Mouse (Mus musculus) MEL (cell line): ENCODE data around the gene Krtap5-5. TPM values are rescaled to one million over a fixed set of nuclear protein-coding genes. Genes with fewer than 3 reads are reported as not detected.

ENCODE experiments used
- DNase-seq: peaks from one replicate; pipeline ENCODE4 v3.0.0; 2011; ENCODE audit warnings: low read depth, low spot score
- H3K27ac ChIP-seq: 2 replicates; pipeline ENCODE4 v1.5.1; 2012; ENCODE audit warnings: low read depth, mild to moderate bottlenecking, control low read depth, low read length, moderate library complexity; ENCODE audit not compliant: control insufficient read depth
- H3K27me3 ChIP-seq, 2 experiments: fragments of 150-350 bp in 1 of 2; sonication (generic) in 1 of 2; 2 replicates each; pipeline ENCODE4 v1.6.1; 2012; ENCODE audit warnings: low read length in 2 of 2, mild to moderate bottlenecking in 2 of 2, improper control_type of control experiment in 1 of 2, moderate library complexity in 1 of 2; ENCODE audit not compliant: insufficient read depth in 2 of 2, control insufficient read depth in 1 of 2
- H3K36me3 ChIP-seq, 2 experiments: 2 replicates each; pipeline ENCODE4 v1.6.1; 2012 to 2014; ENCODE audit warnings: low read length in 2 of 2, improper control_type of control experiment in 1 of 2, inconsistent platforms in 1 of 2, mild to moderate bottlenecking in 1 of 2; ENCODE audit not compliant: insufficient read depth in 2 of 2, control insufficient read depth in 1 of 2
- H3K4me1 ChIP-seq, 2 experiments: fragments of 150-350 bp in 1 of 2; sonication (generic) in 1 of 2; 2 replicates each; pipeline ENCODE4 v1.6.1; 2012; ENCODE audit warnings: low read length in 2 of 2, improper control_type of control experiment in 1 of 2, mild to moderate bottlenecking in 1 of 2; ENCODE audit not compliant: insufficient read depth in 2 of 2, control insufficient read depth in 1 of 2
- H3K4me3 ChIP-seq, 2 experiments: fragments of 150-350 bp in 1 of 2; sonication (generic) in 1 of 2; 2 replicates each; pipeline ENCODE4 v1.5.1; 2012; ENCODE audit warnings: low read depth in 2 of 2, low read length in 2 of 2, mild to moderate bottlenecking in 2 of 2, moderate library complexity in 2 of 2, control low read depth in 1 of 2, improper control_type of control experiment in 1 of 2; ENCODE audit not compliant: control insufficient read depth in 1 of 2, insufficient read depth in 1 of 2
- H3K79me2 ChIP-seq: 2 replicates; pipeline ENCODE4 v1.6.1; 2012; ENCODE audit warnings: mild to moderate bottlenecking, low read length, moderate library complexity; ENCODE audit not compliant: control insufficient read depth, poor library complexity, insufficient read depth
- H3K9ac ChIP-seq: 2 replicates; pipeline ENCODE4 v1.6.1; 2012; ENCODE audit warnings: low read depth, mild to moderate bottlenecking, control low read depth, low read length, moderate library complexity; ENCODE audit not compliant: control insufficient read depth, poor library complexity, severe bottlenecking
- H3K9me3 ChIP-seq: fragments of 150-350 bp; sonication (generic); replicated peaks from 2 replicates; pipeline ENCODE4 v1.6.1; 2012; ENCODE audit warnings: mild to moderate bottlenecking, low read length, improper control_type of control experiment, moderate library complexity; ENCODE audit not compliant: insufficient read depth
- CTCF ChIP-seq, 3 experiments: IDR thresholded peaks in 2 of 3; conservative IDR thresholded peaks in 1 of 3; 2 replicates each; pipeline ENCODE4 v1.5.1; 2011 to 2012; ENCODE audit warnings: low read length in 3 of 3, low read depth in 2 of 3, mild to moderate bottlenecking in 2 of 3, improper control_type of control experiment in 1 of 3, inconsistent platforms in 1 of 3, mixed read lengths in 1 of 3, moderate library complexity in 1 of 3; ENCODE audit not compliant: control insufficient read depth in 1 of 3, insufficient read depth in 1 of 3, poor library complexity in 1 of 3, severe bottlenecking in 1 of 3
- HCFC1 ChIP-seq: IDR thresholded peaks from 2 replicates; pipeline ENCODE4 v1.6.1; 2012; ENCODE audit warnings: low read depth, mild to moderate bottlenecking, inconsistent platforms, low read length, improper control_type of control experiment, moderate library complexity
- MAFK ChIP-seq: IDR thresholded peaks from 2 replicates; pipeline ENCODE4 v1.6.1; 2011; ENCODE audit warnings: low read depth, mild to moderate bottlenecking, low read length, improper control_type of control experiment, borderline replicate concordance
- MXI1 ChIP-seq: IDR thresholded peaks from 2 replicates; pipeline ENCODE4 v1.6.1; 2011; ENCODE audit warnings: mild to moderate bottlenecking, low read depth, low read length, improper control_type of control experiment
- MYB ChIP-seq: IDR thresholded peaks from 2 replicates; pipeline ENCODE4 v1.6.1; 2011; ENCODE audit warnings: mild to moderate bottlenecking, low read depth, low read length, improper control_type of control experiment
- POLR2A ChIP-seq, 2 experiments: IDR thresholded peaks; 2 replicates each; pipeline ENCODE4 v1.6.1; 2011 to 2012; ENCODE audit warnings: low read length in 2 of 2, mild to moderate bottlenecking in 2 of 2, control low read depth in 1 of 2, improper control_type of control experiment in 1 of 2, low read depth in 1 of 2, moderate library complexity in 1 of 2; ENCODE audit not compliant: control insufficient read depth in 1 of 2, insufficient read depth in 1 of 2, poor library complexity in 1 of 2
- POLR2AphosphoS5 ChIP-seq: IDR thresholded peaks from 2 replicates; pipeline ENCODE4 v1.6.1; 2012; ENCODE audit warnings: low read depth, borderline replicate concordance, mild to moderate bottlenecking, inconsistent platforms, low read length, moderate library complexity, mixed read lengths
- RAD21 ChIP-seq: IDR thresholded peaks from 2 replicates; pipeline ENCODE4 v1.6.1; 2011; ENCODE audit warnings: mild to moderate bottlenecking, low read depth, low read length, improper control_type of control experiment
- RCOR1 ChIP-seq: IDR thresholded peaks from 2 replicates; pipeline ENCODE4 v1.6.1; 2012; ENCODE audit warnings: low read depth, mild to moderate bottlenecking, inconsistent platforms, low read length, improper control_type of control experiment
- TBP ChIP-seq: IDR thresholded peaks from 2 replicates; pipeline ENCODE4 v1.8.0; 2011; ENCODE audit warnings: low read depth, low read length, improper control_type of control experiment
- TCF12 ChIP-seq: IDR thresholded peaks from 2 replicates; pipeline ENCODE4 v1.6.1; 2014; ENCODE audit warnings: low read depth, mild to moderate bottlenecking, inconsistent platforms, low read length, improper control_type of control experiment, moderate library complexity
- UBTF ChIP-seq: IDR thresholded peaks from 2 replicates; pipeline ENCODE4 v1.6.1; 2012; ENCODE audit warnings: low read depth, mild to moderate bottlenecking, inconsistent platforms, low read length, improper control_type of control experiment, moderate library complexity, borderline replicate concordance; ENCODE audit not compliant: insufficient read depth
- ZC3H11A ChIP-seq: IDR thresholded peaks from 2 replicates; pipeline ENCODE4 v1.6.1; 2012; ENCODE audit warnings: low read depth, mild to moderate bottlenecking, inconsistent platforms, low read length, improper control_type of control experiment
- ZKSCAN1 ChIP-seq: IDR thresholded peaks from 2 replicates; pipeline ENCODE4 v1.6.1; 2012; ENCODE audit warnings: low read depth, mild to moderate bottlenecking, inconsistent platforms, low read length, improper control_type of control experiment, moderate library complexity
- polyA plus RNA-seq, 2 experiments: library from polyadenylated mRNA; stranded (reverse) in 1 of 2; unstranded in 1 of 2; fragments of >175 nt in 1 of 2; fragments of >200 nt in 1 of 2; gene quantifications; 2 replicates each; pipeline versions ENCODE4 v1.2.1 to v1.2.4; 2012; ENCODE audit warnings: low replicate concordance in 2 of 2, low read depth in 1 of 2; ENCODE audit not compliant: insufficient read length in 2 of 2, insufficient read depth in 1 of 2, missing spikeins in 1 of 2
- total RNA-seq: library from RNA; depleted of rRNA; stranded (reverse); fragments of 300-350 nt; gene quantifications from 2 replicates; pipeline ENCODE4 v1.2.3, GENCODE M21; 2012; rRNA removed

The Krtap5-5 gene
- total and polyA plus RNA-seq, 3 experiments: not detected

GRCm38 (mm10) chr7:142190289-142190688, 39.5 kb downstream of the Krtap5-5 start, which contains the start of gene Gm10153:
Gene Gm10153, minus strand, starts transcription at chr7:142190389.
- H3K4me1 ChIP-seq: no peaks in the 10 kb centered on the region
- TF ChIP-seq TCF12 (no peak), ZKSCAN1 (no peak), POLR2A (IDR thresholded peaks at IDR 0.05; ENCODE audit: control insufficient read depth in 1 of 2, insufficient read depth in 1 of 2, low read depth in 1 of 2, low read length in 2 of 2, poor library complexity in 1 of 2) (no peak), MXI1 (no peak)
- TF ChIP-seq, all 39 proteins: peak for 0
- Histone ChIP-seq H3K27me3 (peaks cover 3 to 7% of the 10 kb centered on the region in 2 experiments), H3K4me3 (no peak within 1 kb of the TSS), H3K9ac (no peak within 1 kb of the TSS), H3K36me3 (no peaks in the 10 kb centered on the region), H3K79me2 (no peaks in the 10 kb centered on the region), H3K27ac (no peak within 1 kb of the TSS), H3K9me3 (no peaks in the 10 kb centered on the region)
- no peak for DNase-seq

- H3K27ac ChIP-seq: no peak overlapping the region
- H3K79me2 ChIP-seq: no peaks in the 10 kb centered on the region
- TF ChIP-seq ZC3H11A (no peak), POLR2AphosphoS5 (no peak), MYB (no peak), CTCF (IDR thresholded peaks at IDR 0.05 in 2 of 3, conservative IDR thresholded peaks at IDR 0.05 in 1 of 3; ENCODE audit: control insufficient read depth in 1 of 3, insufficient read depth in 1 of 3, low read depth in 2 of 3, low read length in 3 of 3, poor library complexity in 1 of 3, severe bottlenecking in 1 of 3) (no peak), MAFK (no peak)
- TF ChIP-seq, all 39 proteins: peak for 0
- no peak overlapping the region for H3K4me3 ChIP-seq
- no peaks in the 10 kb centered on the region for H3K9me3 ChIP-seq
- no peak for DNase-seq
- no peaks in the 10 kb centered on the region for H3K36me3 ChIP-seq
- peaks cover 0 to 7% of the 10 kb centered on the region in 2 experiments; a peak in 2 of 4 replicates for H3K27me3 ChIP-seq
- H3K4me1 ChIP-seq: no peaks in the 10 kb centered on the region
- H3K9ac ChIP-seq: no peak overlapping the region
Measured at GRCm38 (mm10) chr7:142188156-142188555, 41.6 kb downstream of the Krtap5-5 start.

GRCm38 (mm10) chr7:142181021-142181420, 48.8 kb downstream of the Krtap5-5 start:
- Histone ChIP-seq H3K27ac (no peak overlapping the region), H3K4me3 (no peak overlapping the region), H3K36me3 (no peaks in the 10 kb centered on the region), H3K4me1 (no peaks in the 10 kb centered on the region), H3K9me3 (no peaks in the 10 kb centered on the region), H3K9ac (no peak overlapping the region), H3K79me2 (no peaks in the 10 kb centered on the region), H3K27me3 (peaks cover 0 to 2% of the 10 kb centered on the region in 2 experiments; a peak in 1 of 4 replicates)
- no peak for TF ChIP-seq ZKSCAN1
- TF ChIP-seq TBP: no peak
- no peak for TF ChIP-seq MYB
- TF ChIP-seq HCFC1: no peak
- no peak for TF ChIP-seq ZC3H11A
- no peak for TF ChIP-seq UBTF
- TF ChIP-seq RAD21: no peak
- TF ChIP-seq RCOR1: no peak
- no peak for TF ChIP-seq MAFK
- no peak for DNase-seq

Other genes with a start within 250 kb of the Krtap5-5 start
- gene Mob2, start 168.9 kb downstream of the Krtap5-5 start, total RNA-seq: 33.6 and 33.9 TPM in 2 replicates
- 10 to 100 TPM in 1 of 2 experiments, not detected in 1; 45.2 TPM for gene Mob2, start 168.9 kb downstream of the Krtap5-5 start, polyA plus RNA-seq
- gene Dusp8, start 134.1 kb downstream of the Krtap5-5 start, total RNA-seq: 0.20 and 0.23 TPM in 2 replicates
- gene Dusp8, start 134.1 kb downstream of the Krtap5-5 start, polyA plus RNA-seq: under 1 TPM in 1 of 2 experiments, not detected in 1; 0.31 TPM
- not detected in 2 replicates for gene Gm45618, start 109.2 kb downstream of the Krtap5-5 start, total RNA-seq
- not detected for gene Gm45618, start 109.2 kb downstream of the Krtap5-5 start, polyA plus RNA-seq
- gene Gm39115, start 93.9 kb downstream of the Krtap5-5 start, total RNA-seq: not detected in 2 replicates
- gene Gm39115, start 93.9 kb downstream of the Krtap5-5 start, polyA plus RNA-seq: not detected
- not detected in 2 replicates for gene Gm45337, start 85.4 kb downstream of the Krtap5-5 start, total RNA-seq
- gene Gm45337, start 85.4 kb downstream of the Krtap5-5 start, polyA plus RNA-seq: not detected
- not detected in 2 replicates for gene Gm29735, start 72.9 kb downstream of the Krtap5-5 start, total RNA-seq
- not detected for gene Gm29735, start 72.9 kb downstream of the Krtap5-5 start, polyA plus RNA-seq
- gene Gm4553, start 64.2 kb downstream of the Krtap5-5 start, total RNA-seq: not detected in 2 replicates
- not detected for gene Gm4553, start 64.2 kb downstream of the Krtap5-5 start, polyA plus RNA-seq
- gene Krtap5-2, start 54.0 kb downstream of the Krtap5-5 start, total RNA-seq: not detected in 2 replicates
- gene Krtap5-2, start 54.0 kb downstream of the Krtap5-5 start, polyA plus RNA-seq: not detected
- gene Gm10153, start 39.6 kb downstream of the Krtap5-5 start, total RNA-seq: not detected in 2 replicates
- gene Gm10153, start 39.6 kb downstream of the Krtap5-5 start, polyA plus RNA-seq: not detected
- gene Krtap5-3, start 28.6 kb downstream of the Krtap5-5 start, total RNA-seq: not detected in 2 replicates
- gene Krtap5-3, start 28.6 kb downstream of the Krtap5-5 start, polyA plus RNA-seq: not detected
- gene Gm7579, start 18.1 kb downstream of the Krtap5-5 start, total RNA-seq: not detected in 2 replicates
- not detected for gene Gm7579, start 18.1 kb downstream of the Krtap5-5 start, polyA plus RNA-seq
- not detected in 2 replicates for gene Gm40460, start 11.1 kb upstream of the Krtap5-5 start, total RNA-seq
- gene Gm40460, start 11.1 kb upstream of the Krtap5-5 start, polyA plus RNA-seq: not detected
- gene Gm2431, start 28.4 kb upstream of the Krtap5-5 start, total RNA-seq: not detected in 2 replicates
- gene Gm2431, start 28.4 kb upstream of the Krtap5-5 start, polyA plus RNA-seq: not detected
- not detected in 2 replicates for gene Gm4559, start 44.4 kb upstream of the Krtap5-5 start, total RNA-seq
- gene Gm4559, start 44.4 kb upstream of the Krtap5-5 start, polyA plus RNA-seq: not detected
- gene Krtap5-1, start 67.1 kb upstream of the Krtap5-5 start, total RNA-seq: not detected in 2 replicates
- gene Krtap5-1, start 67.1 kb upstream of the Krtap5-5 start, polyA plus RNA-seq: not detected
- gene Krtap5-4, start 73.6 kb upstream of the Krtap5-5 start, total RNA-seq: not detected in 2 replicates
- gene Krtap5-4, start 73.6 kb upstream of the Krtap5-5 start, polyA plus RNA-seq: not detected
- gene Ifitm10, start 143.8 kb upstream of the Krtap5-5 start, total RNA-seq: not detected in 2 replicates
- gene Ifitm10, start 143.8 kb upstream of the Krtap5-5 start, polyA plus RNA-seq: under 1 TPM in 1 of 2 experiments, not detected in 1; 0.21 TPM
- 3.2 and 8.1 TPM in 2 replicates for gene Gm49369, start 152.7 kb upstream of the Krtap5-5 start, total RNA-seq
- gene Gm49369, start 152.7 kb upstream of the Krtap5-5 start, polyA plus RNA-seq: 10 to 100 TPM in 1 of 2 experiments, not detected in 1; 15.2 TPM
- 112 and 115 TPM in 2 replicates for gene Ctsd, start 158.1 kb upstream of the Krtap5-5 start, total RNA-seq
- gene Ctsd, start 158.1 kb upstream of the Krtap5-5 start, polyA plus RNA-seq: 100 to 1,000 TPM in 1 of 2 experiments, 10 to 100 TPM in 1; 89.3 to 179 TPM
- gene Syt8, start 204.9 kb upstream of the Krtap5-5 start, total RNA-seq: not detected in 2 replicates
- gene Syt8, start 204.9 kb upstream of the Krtap5-5 start, polyA plus RNA-seq: not detected
- not detected in 2 replicates for gene Tnni2, start 211.8 kb upstream of the Krtap5-5 start, total RNA-seq
- gene Tnni2, start 211.8 kb upstream of the Krtap5-5 start, polyA plus RNA-seq: under 1 TPM in 1 of 2 experiments, not detected in 1; 0.84 TPM
- gene Lsp1, start 230.8 kb upstream of the Krtap5-5 start, total RNA-seq: not detected in 2 replicates
- gene Lsp1, start 230.8 kb upstream of the Krtap5-5 start, polyA plus RNA-seq: not detected